Mouse (Mus musculus): Measurements from ENCODE around the gene Amigo2.

The Amigo2 gene

DNA sequence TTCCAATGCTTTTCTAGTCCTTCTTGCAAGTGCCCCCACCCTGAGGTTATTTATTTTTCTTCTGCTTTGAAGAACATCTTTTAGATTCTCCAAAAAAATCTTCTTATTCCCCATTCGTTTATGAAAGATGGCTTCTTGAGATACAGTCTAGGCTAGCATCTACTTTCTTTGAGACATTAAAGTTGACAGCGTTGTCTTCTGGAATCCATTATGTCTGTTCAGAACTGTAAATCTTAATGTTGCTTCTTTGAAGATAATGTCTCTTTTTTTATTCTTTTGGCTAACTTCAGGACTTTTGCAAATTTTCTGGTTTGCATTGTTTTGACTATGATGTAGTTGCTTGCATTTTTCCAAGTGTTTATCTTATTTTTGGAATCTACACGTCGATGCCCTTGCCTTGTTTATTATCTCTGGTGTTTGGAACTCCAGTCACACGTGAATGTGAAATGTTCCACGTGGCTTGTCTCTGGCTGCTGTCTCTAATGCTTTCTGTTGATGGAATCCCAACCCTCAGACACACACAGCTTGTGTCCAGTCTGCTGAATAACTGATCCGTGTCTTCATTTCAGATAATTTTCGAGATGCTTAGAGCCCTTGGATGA is 20.1 kb upstream of the Amigo2 start:
- no peak for DNase-seq (ENCODE audit: low spot score in 2 of 2)

GRCm38 (mm10) chr15:97266236-97266845 is 19.3 kb upstream of the Amigo2 start:
- DNase-seq (ENCODE audit: low spot score in 2 of 2), result no peak

DNA sequence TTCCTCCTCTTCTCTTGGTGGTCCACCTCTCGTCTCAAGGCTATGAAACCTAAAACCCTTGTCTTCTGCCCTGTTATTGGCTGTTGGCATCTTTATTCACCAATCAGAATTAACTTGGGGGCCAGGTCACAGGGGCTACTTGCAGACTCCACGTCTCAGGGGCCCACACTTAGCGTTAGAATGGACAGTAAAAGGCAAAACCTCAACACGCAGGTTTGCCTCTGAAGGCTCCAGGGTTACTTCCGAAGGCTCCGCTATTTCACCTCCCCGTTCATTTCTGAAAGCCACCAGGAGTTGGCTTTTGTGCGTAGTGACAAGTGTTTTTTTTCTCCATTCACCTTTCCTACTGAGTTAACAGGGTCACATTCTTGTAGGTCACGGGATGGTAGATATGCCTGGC is 15.2 kb upstream of the Amigo2 start:
- DNase-seq (ENCODE audit: low spot score in 2 of 2), result no peak

DNA sequence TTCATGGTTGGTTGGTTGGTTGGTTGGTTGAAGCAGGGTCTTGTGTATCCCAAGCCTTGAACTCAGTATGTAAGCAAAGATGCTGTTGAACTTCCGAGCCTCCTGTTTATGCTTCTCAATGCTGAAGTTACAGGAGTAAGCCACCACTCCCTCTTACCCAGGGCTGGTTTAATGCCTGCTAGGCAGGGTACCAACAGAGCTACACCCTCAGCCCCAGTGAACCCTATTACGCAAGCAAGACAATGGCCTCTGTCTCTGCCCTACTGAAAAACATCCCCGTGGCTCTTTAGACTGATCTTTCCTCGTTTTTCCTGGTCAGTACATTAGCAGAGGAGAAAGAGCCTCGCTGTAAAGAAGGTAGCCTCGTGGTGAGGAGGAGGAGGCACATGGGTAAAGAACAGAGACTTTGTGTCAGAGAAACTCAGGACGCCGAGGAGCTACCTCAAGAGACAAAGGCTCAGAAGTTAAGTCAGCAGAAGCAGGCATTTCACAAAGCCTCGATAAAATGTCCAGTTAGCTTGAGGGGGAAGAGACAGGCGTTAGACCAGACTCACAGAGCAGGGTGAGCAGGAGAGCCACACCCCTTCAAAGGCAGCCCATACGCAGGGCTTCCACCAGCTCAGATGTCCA is 13.0 kb upstream of the Amigo2 start:
- no peak for DNase-seq (ENCODE audit: low spot score in 2 of 2)

DNA sequence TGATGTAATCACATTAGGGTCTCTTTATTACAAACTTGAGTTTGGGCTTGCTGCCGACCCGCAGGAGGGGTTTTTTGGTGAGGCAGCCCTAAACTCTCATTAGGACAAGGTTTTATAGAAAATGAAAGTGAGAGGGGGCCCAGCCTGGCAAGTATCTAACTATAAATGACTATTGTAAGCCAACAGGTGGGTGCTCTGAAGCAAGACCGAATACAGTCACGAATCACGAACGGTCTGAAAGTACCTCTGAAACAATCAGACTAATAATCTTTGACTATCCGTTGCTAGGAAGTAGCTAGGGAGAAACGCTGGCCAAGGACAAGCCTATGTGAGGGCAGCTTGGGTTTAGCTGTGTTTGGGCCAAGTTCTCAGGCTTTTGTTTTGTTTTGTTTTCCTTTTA is 12.2 kb upstream of the Amigo2 start:
- no peak for DNase-seq (ENCODE audit: low spot score in 2 of 2)

DNA sequence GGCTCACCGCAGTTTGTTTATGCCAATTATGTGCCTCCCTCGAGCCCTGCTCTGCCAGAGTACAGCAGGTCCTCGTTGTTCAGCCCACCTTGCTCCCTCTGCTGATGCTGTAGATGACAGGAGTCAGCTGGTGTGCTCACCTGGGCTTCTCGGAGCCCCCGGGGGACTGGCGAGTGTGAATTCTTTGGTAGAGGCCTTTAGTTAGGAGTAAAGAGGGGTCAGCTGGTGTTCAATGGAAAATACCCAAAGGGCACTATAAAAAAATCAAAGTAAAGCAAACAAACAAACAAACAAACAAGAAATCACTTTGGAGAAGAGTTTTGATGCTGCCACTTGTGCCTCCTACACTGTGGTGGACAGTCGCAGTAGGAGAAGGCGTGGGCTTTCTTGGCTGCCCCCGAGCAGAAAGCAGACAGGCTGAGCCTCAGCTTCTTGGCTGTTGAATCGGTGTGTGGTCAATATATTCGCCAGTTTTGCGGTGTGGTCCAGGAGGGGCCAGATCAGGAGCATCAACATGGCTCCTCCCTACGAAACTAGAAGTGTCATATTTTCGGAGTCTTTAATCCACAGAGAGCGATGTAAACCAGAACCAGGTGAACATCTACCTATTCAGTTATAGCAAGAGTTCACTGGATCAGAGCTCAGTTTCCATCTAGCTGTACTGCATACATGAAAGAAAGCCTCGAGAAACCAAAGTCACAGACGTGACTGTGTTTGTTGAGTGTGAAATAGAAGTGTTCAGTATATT is 11.6 kb upstream of the Amigo2 start:
- no peak for DNase-seq (ENCODE audit: low spot score in 2 of 2)

DNA sequence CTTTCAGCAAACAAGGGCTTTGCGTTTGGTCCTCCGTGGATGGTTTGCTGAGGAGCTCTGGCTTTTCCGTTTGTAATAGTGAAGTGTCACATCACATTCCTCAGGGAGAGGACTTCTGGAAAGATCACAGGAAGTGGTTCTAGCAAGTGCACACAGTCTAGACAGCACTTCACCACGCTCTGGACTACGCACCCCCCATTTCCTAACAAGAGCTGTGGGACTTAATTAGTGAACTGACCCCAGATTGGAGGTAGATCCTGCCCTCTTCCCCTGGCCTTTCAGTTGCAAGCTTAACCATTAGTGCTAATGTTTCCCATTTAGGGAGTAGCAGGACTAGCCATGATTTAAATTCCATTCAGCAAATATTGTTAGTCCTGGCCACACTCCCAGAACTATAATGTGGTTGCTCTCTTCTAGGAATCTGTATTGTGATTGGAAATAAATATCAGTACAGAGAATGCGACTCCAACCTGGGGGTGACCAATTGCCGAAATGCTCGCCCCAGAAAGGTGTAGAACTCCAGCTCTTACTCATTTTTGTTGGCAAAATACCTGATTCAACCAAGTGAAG is 10.2 kb upstream of the Amigo2 start:
- DNase-seq (ENCODE audit: low spot score in 2 of 2), result no peak

DNA sequence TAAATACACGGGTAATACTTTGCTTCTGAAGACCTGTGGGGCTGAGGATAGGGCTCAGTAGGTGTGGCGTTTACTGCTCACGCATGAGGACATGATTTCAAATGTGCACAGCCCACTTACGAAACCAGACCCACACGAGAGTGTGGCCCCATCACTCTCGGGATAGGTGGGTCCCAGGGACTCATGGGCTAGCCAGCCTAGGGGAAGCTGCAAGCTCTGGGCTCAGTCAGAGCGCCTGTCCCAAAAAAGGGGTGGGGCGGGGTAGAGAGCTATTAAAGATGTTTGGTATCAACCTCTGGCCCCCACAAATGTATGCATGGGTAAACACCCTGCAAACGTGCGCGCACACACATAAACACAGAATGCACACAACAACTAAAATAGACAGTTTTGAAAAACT is 9.3 kb upstream of the Amigo2 start:
- DNase-seq (ENCODE audit: low spot score in 2 of 2), result no peak

GRCm38 (mm10) chr15:97255800-97256199 is 8.7 kb upstream of the Amigo2 start:
- no peak for DNase-seq (ENCODE audit: low spot score in 2 of 2)

GRCm38 (mm10) chr15:97254375-97254774 is 7.3 kb upstream of the Amigo2 start:
- no peak for DNase-seq (ENCODE audit: low spot score in 2 of 2)

GRCm38 (mm10) chr15:97252493-97253034 is 5.5 kb upstream of the Amigo2 start:
- DNase-seq (ENCODE audit: low spot score in 2 of 2), result no peak

DNA sequence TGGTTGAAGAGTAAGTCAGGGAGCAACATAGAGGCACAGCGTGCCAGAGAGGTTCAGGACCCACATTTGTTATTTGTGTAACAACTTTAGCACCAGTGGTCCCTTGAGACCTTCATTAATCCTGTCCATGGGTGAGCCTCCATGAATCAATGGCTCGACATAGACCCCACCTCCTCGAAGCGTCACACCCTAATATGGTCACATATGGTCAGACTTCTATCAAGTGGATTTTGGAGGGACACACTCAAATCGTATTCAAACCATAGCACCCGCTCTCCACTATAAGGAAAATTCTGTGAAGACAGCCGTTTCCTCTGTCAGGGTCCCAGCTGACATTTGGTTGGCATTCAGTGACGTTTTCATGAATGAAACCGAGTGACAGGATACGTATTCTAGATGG is 2.2 kb upstream of the Amigo2 start:
- no peak for DNase-seq (ENCODE audit: low spot score in 2 of 2)

- DNase-seq (ENCODE audit: low spot score in 2 of 2), result no peak
These were observed 1.2 kb upstream of the Amigo2 start for GRCm38 (mm10) chr15:97248296-97248695.

- DNase-seq (ENCODE audit: low spot score in 2 of 2), result no peak
These were observed 689 bp upstream of the Amigo2 start for GRCm38 (mm10) chr15:97247791-97248161.

- DNase-seq (ENCODE audit: low spot score in 2 of 2), result no peak
These were observed 831 bp downstream of the Amigo2 start for GRCm38 (mm10) chr15:97246256-97246655.

DNA sequence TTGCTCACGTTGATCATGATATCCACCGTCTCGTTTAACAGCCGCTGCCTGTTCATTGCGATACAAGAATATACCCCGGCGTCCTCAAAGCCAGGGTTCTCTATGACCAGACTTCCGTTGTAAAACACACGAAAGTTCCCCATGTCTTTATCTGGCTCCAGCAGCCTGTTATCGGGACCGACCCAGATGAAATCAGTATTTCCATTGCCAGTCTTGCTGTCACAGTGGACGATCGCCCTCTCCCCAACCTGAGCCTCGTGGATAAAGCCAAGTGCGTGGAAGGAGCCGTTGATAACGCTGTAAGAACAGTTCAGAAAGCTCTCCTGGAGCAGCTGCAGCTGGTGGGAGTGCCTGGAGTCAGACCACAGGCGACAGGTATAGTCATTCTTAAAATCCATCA is 1.7 kb downstream of the Amigo2 start:
- DNase-seq (ENCODE audit: low spot score in 2 of 2), result no peak

DNA sequence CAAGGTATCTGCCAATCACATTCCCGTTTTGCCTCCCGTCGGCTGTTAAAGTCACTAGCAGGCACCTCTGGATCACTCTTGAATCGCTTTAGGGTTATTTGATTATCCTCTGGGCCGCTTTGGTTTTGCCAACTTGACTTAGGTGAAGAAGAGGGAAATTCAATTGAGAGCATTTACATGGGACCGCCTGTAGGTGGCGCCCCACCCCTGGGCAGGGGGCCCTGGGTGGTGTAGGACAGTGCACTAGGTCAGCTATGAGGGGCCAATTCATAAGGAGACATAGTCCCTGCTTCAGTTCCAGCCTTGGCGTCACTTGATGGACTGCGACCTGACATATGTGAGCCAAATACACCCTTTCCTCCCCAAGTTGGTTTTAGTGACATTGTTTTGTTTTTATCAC is 10.1 kb downstream of the Amigo2 start:
- DNase-seq (ENCODE audit: low spot score in 2 of 2), result no peak

GRCm38 (mm10) chr15:97235183-97235582 is 11.9 kb downstream of the Amigo2 start:
- DNase-seq (ENCODE audit: low spot score in 2 of 2), result peak in 1 of 2 experiments; percentile 68

DNA sequence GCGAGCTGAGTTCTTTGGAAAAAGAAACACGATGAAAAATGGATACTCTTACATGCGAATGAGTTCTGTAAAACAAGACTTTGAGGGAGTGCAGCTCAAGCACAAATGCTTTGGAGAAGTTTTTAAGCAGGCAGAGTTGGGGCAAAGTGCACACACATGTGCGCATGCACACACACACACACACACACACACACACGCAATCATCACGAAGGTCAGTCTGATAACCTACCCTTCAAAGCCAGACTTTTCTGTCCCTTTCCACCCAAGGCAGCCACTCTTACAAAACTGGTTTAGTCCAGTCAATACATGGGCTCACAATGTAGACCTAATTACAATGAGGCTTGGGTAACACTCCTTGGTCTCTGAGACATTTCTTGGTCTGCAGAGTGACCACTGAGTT is 13.0 kb downstream of the Amigo2 start:
- no peak for DNase-seq (ENCODE audit: low spot score in 2 of 2)

DNA sequence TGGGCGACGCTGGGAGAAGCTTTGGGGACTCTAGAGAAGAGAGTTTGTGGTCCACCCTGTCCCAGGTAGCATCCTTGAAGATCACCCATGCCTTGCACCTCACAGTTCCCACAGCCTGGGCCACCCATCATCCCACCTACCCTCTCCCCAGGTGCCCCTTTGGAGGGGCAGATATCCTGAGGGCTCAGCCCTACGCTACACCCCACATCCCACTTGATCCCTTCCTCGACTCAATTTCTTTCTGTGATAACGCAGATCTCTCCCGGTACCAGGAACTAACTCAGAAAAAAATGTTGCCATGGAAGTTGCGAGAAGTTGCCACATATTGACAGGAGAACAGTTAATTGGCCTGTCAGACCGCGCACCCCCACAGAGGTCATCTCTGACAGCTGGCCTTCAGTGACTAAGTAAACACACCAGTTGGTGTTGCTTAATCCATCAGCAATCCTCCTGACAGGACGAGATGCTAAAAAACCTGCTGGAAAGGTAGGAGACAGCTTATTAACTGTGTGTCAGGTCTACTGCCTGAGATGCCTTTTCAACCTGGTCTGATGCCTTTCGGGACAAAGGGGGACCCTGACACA is 17.5 kb downstream of the Amigo2 start:
- DNase-seq (ENCODE audit: low spot score in 2 of 2), result no peak

DNA sequence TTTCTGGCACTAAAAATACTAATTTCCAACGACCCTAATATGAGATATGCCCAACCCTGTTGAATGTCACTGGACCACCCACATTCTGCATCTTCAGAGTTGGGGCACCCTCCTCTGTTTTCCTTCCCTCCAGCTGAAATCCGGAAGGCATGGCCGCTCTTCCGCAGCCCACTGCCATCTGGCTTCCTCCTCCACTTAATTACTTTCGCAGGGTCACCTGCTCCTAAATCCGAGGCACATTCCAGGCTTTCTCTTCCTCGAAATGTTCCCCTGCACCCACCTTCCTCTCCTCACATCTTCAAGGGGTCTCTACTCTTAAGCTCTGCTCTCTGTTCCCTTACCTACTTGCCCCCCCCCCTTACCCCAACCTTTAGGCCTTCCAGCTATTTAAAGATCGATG is 23.1 kb downstream of the Amigo2 start:
- DNase-seq (ENCODE audit: low spot score in 2 of 2), result no peak

DNA sequence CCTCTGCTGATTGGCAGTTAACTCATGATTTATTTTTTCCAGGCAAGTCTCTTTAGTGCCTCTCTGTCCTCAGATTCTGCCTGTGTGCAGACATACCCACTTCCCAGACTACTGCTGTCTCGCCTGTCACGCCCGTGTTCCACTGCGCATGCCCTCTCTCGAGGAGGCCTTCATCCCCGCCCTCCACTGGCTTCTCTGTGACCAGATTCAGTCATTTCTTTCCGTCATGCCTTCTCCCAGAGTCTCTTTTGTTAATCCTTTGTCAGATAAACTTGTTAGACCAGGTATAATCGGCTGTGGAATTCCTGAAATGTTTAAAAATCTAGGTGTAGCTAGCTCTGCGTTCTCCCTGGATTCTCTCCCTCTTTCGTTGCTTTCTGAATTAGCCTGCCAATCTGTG is 23.7 kb downstream of the Amigo2 start:
- DNase-seq (ENCODE audit: low spot score in 2 of 2), result no peak
